Mouse (Mus musculus) spleen, adult 2 months (tissue): ENCODE data around the gene Dmac2. TPM values are rescaled to one million over a fixed set of nuclear protein-coding genes. Genes with fewer than 3 reads are reported as not detected.

ENCODE experiments used
- DNase-seq, 2 experiments: peaks; one replicate each; pipeline versions ENCODE4 v3.0.0 to v3.0.0-alpha.2; 2012 to 2021; ENCODE audit warnings: low spot score in 2 of 2, low read depth in 1 of 2
- H3K27ac ChIP-seq: fragments of 200-500 bp; 2 replicates; pipeline ENCODE4 v1.5.1; 2012; ENCODE audit warnings: low read length, inconsistent platforms; ENCODE audit not compliant: insufficient read depth
- H3K27me3 ChIP-seq: fragments of 200-500 bp; 2 replicates; pipeline ENCODE4 v1.6.1; 2012; ENCODE audit warnings: mild to moderate bottlenecking, moderate library complexity, low read length, inconsistent platforms; ENCODE audit not compliant: control insufficient read depth, insufficient read depth
- H3K36me3 ChIP-seq: fragments of 200-500 bp; 2 replicates; pipeline ENCODE4 v1.6.1; 2012; ENCODE audit warnings: mild to moderate bottlenecking, low read length, inconsistent platforms; ENCODE audit not compliant: control insufficient read depth, insufficient read depth
- H3K4me1 ChIP-seq: fragments of 200-500 bp; 2 replicates; pipeline ENCODE4 v1.6.1; 2011; ENCODE audit warnings: inconsistent platforms; ENCODE audit not compliant: control insufficient read depth, insufficient read depth, insufficient read length
- H3K4me3 ChIP-seq: fragments of 200-500 bp; 2 replicates; pipeline ENCODE4 v1.5.1; 2011; ENCODE audit warnings: mild to moderate bottlenecking, inconsistent platforms; ENCODE audit not compliant: insufficient read depth, insufficient read length; ENCODE audit errors: extremely low read depth
- CTCF ChIP-seq: fragments of 200-500 bp; IDR thresholded peaks from 2 replicates; pipeline ENCODE4 v1.5.1; 2011; ENCODE audit warnings: mild to moderate bottlenecking, inconsistent platforms; ENCODE audit not compliant: insufficient read depth, insufficient read length, insufficient replicate concordance; ENCODE audit errors: extremely low read depth
- POLR2A ChIP-seq: fragments of 200-500 bp; IDR thresholded peaks from 2 replicates; pipeline ENCODE4 v1.6.1; 2011; ENCODE audit warnings: low read depth, low read length, inconsistent platforms
- WGBS: fragments of 180-500 bp; shearing (Covaris S2); methylation state at CpG from one replicate; pipeline ENCODE4 v1.1.7; 2018; 5-methylcytosine and 5-hydroxymethylcytosine counted together
- polyA plus RNA-seq: library from polyadenylated mRNA; depleted of rRNA; stranded (reverse); fragments of >200 nt; gene quantifications from 2 replicates; pipeline ENCODE4 v1.2.3, GENCODE M21; 2012

Dmac2 gene
- polyA plus RNA-seq, 1 experiment = 74.7 TPM

- 91% methylated on average over 15 of the region's 15 CpGs for WGBS
- TF ChIP-seq CTCF (no peak), POLR2A (no peak)
- H3K4me1 ChIP-seq = peaks cover 22% of the 10 kb centered on the region; the same call in 1 of the 2 replicates
- no peak overlapping the region for H3K4me3 ChIP-seq
- H3K36me3 ChIP-seq = no peaks in the 10 kb centered on the region
- no peak for DNase-seq
- H3K27ac ChIP-seq = no peak overlapping the region
- no peaks in the 10 kb centered on the region for H3K27me3 ChIP-seq
These were observed 36.9 kb upstream of the Dmac2 start for GRCm38 (mm10) chr7:25582301-25582810.

DNA sequence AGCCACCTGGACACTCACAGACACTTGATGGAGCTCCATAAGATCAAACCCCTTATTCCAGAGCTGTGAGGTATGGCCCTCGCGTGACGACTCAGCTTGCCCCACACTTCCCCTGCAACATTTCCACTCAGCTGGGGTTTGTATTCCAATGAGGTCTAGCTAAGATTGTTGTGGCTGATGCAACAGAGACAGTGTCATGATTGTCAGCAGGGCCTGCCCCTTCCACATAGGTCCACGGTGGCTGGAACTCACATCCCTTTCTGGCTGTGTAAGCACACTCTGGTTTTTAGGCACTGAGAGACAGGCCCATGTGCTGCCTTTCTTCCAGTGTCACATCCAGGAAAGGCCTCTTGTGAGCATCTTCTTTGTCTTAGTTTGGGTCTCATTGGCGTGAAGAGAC, 34.6 kb upstream of the Dmac2 start:
- peaks cover 14% of the 10 kb centered on the region; the same call in 1 of the 2 replicates for H3K4me1 ChIP-seq
- TF ChIP-seq CTCF (no peak), POLR2A (no peak)
- H3K4me3 ChIP-seq = no peak overlapping the region
- WGBS = 79% methylated on average over 5 of the region's 5 CpGs
- H3K36me3 ChIP-seq = no peaks in the 10 kb centered on the region
- H3K27me3 ChIP-seq = no peaks in the 10 kb centered on the region
- DNase-seq = no peak
- no peak overlapping the region for H3K27ac ChIP-seq

GRCm38 (mm10) chr7:25585351-25586204, 33.6 kb upstream of the Dmac2 start:
- TF ChIP-seq CTCF = no peak
- TF ChIP-seq POLR2A = no peak
- peaks cover 14% of the 10 kb centered on the region; the same call in 1 of the 2 replicates for H3K4me1 ChIP-seq
- H3K27me3 ChIP-seq = no peaks in the 10 kb centered on the region
- no peak overlapping the region for H3K4me3 ChIP-seq
- H3K27ac ChIP-seq = no peak overlapping the region
- 52% methylated on average over 9 of the region's 9 CpGs for WGBS
- H3K36me3 ChIP-seq = no peaks in the 10 kb centered on the region
- peak; percentile 36 to 47 for DNase-seq

- Histone ChIP-seq H3K4me1 (peaks cover 8% of the 10 kb centered on the region; the same call in 1 of the 2 replicates), H3K27me3 (no peaks in the 10 kb centered on the region), H3K27ac (no peak overlapping the region), H3K36me3 (no peaks in the 10 kb centered on the region), H3K4me3 (no peak overlapping the region)
- no peak for TF ChIP-seq POLR2A
- TF ChIP-seq CTCF = no peak
- no peak for DNase-seq
- WGBS = 90% methylated on average over 2 of the region's 2 CpGs
These were observed 28.0 kb upstream of the Dmac2 start for GRCm38 (mm10) chr7:25591226-25591625.

- Histone ChIP-seq H3K27me3 (no peaks in the 10 kb centered on the region), H3K36me3 (no peaks in the 10 kb centered on the region), H3K4me3 (no peak overlapping the region), H3K4me1 (peaks cover 8% of the 10 kb centered on the region; the same call in 1 of the 2 replicates), H3K27ac (no peak overlapping the region)
- no peak for DNase-seq
- WGBS = 32% methylated on average over 3 of the region's 3 CpGs
- no peak for TF ChIP-seq POLR2A
- no peak for TF ChIP-seq CTCF
These were observed 25.4 kb upstream of the Dmac2 start for GRCm38 (mm10) chr7:25593859-25594258.

DNA sequence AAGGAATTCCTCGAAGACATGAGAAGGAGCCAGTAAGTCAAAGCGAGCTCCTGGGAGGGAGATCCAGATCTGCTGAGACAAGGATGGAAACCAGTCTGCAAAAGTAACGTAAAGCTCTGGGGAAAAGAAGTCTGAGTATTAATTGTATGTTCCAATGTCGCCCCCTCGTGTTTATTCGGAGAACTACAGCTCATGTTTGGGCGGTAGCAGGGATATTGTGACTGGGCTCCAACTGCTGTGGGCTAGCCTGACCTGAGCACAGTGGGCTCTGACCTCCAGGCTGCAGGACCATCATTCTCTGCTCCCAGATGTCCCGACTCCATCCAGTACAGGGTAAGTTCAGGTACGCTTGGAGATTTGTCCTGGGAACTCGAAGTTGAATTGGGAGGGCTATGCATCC, 19.6 kb upstream of the Dmac2 start:
- TF ChIP-seq CTCF = peak; percentile 48; the same call in 1 of the 2 replicates
- TF ChIP-seq POLR2A = no peak
- no peak overlapping the region for H3K27ac ChIP-seq
- no peak overlapping the region for H3K4me3 ChIP-seq
- H3K4me1 ChIP-seq = no peaks in the 10 kb centered on the region; the same call in 1 of the 2 replicates
- peak; percentile 49 to 75 for DNase-seq
- no peaks in the 10 kb centered on the region for H3K36me3 ChIP-seq
- H3K27me3 ChIP-seq = no peaks in the 10 kb centered on the region
- 14% methylated on average over 10 of the region's 10 CpGs for WGBS
